Mouse (Mus musculus): Measurements from ENCODE around the gene Timmdc1. TPM values are rescaled to one million over a fixed set of nuclear protein-coding genes. Genes with fewer than 3 reads are reported as not detected.

The Timmdc1 gene
- polyA plus RNA-seq, 1 experiment from 2014 or later, result 22.6 TPM

DNA sequence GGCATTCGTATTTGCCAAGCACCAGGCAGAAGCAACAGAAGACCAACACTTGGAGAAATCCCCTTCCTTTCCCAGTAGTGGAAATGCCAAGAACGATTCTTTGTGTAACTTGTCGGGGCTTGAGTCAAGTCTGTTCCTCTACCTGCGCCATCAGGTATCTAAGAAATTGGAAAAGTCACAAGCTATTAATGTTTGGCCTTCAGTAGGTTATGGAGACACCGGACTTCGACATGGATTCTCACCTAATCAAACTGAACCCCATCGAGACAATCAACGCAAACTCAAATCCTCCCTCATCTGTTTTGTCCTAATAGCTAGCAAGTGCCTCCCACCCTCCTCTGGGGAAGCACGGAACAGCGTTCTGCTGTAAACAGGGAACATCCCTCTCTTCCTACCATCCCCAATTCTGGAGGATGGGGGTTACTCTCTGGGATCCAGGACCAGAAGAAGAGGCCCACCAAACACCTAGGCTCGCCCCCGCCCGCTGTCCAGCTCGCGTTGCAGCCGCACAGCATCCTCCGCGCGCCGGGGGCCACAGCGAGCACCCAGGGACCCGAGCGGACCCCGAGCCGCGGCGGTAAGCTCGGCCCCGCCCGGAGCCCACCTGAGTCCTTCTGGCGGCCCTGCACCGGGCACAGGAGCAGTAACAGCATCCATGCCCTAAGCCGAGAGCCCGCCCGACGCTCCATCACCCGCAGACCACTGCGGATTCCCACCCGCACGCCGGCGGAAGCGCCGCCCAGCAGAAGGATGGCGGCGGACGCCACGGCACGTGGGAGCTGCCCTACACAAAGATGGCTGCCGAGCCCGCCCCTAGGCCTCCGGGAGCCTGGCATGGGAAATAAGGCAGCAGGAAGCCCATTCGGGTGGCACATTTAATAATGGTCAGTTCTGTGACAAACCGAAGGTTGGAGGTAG, 27.3 kb upstream of the Timmdc1 start, which contains the start of gene Poglut1:
Poglut1 (minus strand) TSS at position 780 of the 918 bp plus-strand sequence.
- Histone ChIP-seq H3K27me3 (replicated peaks; ENCODE audit: control insufficient read depth, insufficient read depth, low read length) (peaks cover 8% of the 10 kb centered on the region; the same call in 1 of the 2 replicates), H3K27ac (ENCODE audit: low read length) (no peak within 1 kb of the TSS; the same call in 1 of the 2 replicates), H3K9ac (ENCODE audit: low read depth, low read length) (peak within 1 kb of the TSS; percentile 88), H3K4me2 (ENCODE audit: low read depth, low read length) (peak within 1 kb of the TSS; percentile 94), H3K4me3 (ENCODE audit: low read length) (peak within 1 kb of the TSS; percentile 91), H3K4me1 (ENCODE audit: control insufficient read depth, insufficient read depth, low read length) (peaks cover 14% of the 10 kb centered on the region; the same call in 1 of the 2 replicates), H3K9me3 (ENCODE audit: control insufficient read depth, low read length) (no peaks in the 10 kb centered on the region), H3K36me3 (ENCODE audit: control insufficient read depth, insufficient read depth, low read length) (0 out of 2 replicates have a peak, but pooled peaks cover under 1% of the 10 kb centered on the region)
- peak; percentile 92 for ATAC-seq
- 2% methylated on average over 54 of the region's 54 CpGs for WGBS

DNA sequence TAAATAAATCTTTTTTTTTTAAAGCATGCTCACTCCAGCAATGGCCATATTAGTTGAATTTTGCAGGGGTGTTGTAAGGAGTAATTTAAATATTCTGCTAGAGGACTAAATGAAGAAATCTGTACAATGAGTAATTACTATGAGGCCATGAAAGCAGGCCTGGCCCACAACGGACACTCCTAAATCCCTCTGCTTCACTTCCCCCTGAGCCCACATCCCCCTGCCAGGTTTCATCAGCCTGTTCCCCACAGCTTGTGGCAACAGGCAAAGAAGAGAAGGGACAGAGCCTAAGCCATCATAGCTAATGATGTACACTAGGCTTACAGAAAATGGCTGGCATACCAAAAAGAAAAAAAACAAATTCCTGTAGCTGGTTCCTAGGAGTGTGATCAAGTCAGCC, 25.5 kb upstream of the Timmdc1 start:
- Histone ChIP-seq H3K9ac (ENCODE audit: low read depth, low read length) (no peak overlapping the region), H3K4me3 (ENCODE audit: low read length) (no peak overlapping the region), H3K27ac (ENCODE audit: low read length) (no peak overlapping the region), H3K4me1 (ENCODE audit: control insufficient read depth, insufficient read depth, low read length) (peaks cover 14% of the 10 kb centered on the region; the same call in 1 of the 2 replicates), H3K27me3 (replicated peaks; ENCODE audit: control insufficient read depth, insufficient read depth, low read length) (peaks cover 2% of the 10 kb centered on the region; the same call in 1 of the 2 replicates), H3K36me3 (ENCODE audit: control insufficient read depth, insufficient read depth, low read length) (0 out of 2 replicates have a peak, but pooled peaks cover 2% of the 10 kb centered on the region), H3K4me2 (ENCODE audit: low read depth, low read length) (no peak overlapping the region), H3K9me3 (ENCODE audit: control insufficient read depth, low read length) (no peaks in the 10 kb centered on the region)
- WGBS, result 93% methylated on average over 1 of the region's 1 CpGs
- ATAC-seq, result no peak

DNA sequence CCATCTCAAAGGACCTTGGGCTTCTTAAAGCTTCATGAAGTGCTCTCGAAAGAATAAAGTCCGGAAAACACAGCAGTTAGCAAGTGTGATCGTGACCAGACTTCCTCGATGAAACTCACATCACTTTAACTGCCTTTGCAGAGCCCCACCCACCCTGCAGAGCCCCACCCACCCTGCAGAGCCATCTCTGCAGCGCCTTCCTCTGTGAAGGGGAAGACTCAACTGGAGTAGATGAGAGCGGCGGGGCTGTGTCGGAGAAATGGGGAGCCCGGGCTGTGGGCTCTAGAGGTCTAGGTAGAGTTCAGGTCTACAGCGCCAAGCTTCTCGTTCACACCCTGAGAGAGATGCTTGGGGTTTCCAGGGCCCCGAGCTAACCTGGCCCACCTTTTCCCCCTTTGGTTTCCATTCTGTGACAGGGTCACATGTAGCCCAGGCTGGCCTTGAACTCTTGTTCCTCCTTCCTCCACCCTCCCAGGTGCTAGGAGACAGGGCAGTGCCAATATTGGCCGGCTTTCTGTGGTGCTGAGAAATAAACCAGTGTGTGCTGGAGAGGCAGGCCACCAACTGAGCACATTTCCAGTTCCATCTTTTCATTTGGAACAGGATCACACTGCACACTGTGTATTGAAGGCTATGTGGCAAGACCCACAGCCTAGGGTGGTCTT, 16.4 kb upstream of the Timmdc1 start:
- no peaks in the 10 kb centered on the region for H3K4me1 ChIP-seq (ENCODE audit: control insufficient read depth, insufficient read depth, low read length)
- 86% methylated on average over 13 of the region's 13 CpGs for WGBS
- H3K27me3 ChIP-seq (replicated peaks; ENCODE audit: control insufficient read depth, insufficient read depth, low read length), result no peaks in the 10 kb centered on the region
- no peak overlapping the region for H3K27ac ChIP-seq (ENCODE audit: low read length)
- H3K9ac ChIP-seq (ENCODE audit: low read depth, low read length), result no peak overlapping the region
- no peak for ATAC-seq
- H3K9me3 ChIP-seq (ENCODE audit: control insufficient read depth, low read length), result no peaks in the 10 kb centered on the region
- no peak overlapping the region for H3K4me2 ChIP-seq (ENCODE audit: low read depth, low read length)
- H3K4me3 ChIP-seq (ENCODE audit: low read length), result no peak overlapping the region
- H3K36me3 ChIP-seq (ENCODE audit: control insufficient read depth, insufficient read depth, low read length), result peaks cover 3% of the 10 kb centered on the region; the same call in 1 of the 2 replicates

DNA sequence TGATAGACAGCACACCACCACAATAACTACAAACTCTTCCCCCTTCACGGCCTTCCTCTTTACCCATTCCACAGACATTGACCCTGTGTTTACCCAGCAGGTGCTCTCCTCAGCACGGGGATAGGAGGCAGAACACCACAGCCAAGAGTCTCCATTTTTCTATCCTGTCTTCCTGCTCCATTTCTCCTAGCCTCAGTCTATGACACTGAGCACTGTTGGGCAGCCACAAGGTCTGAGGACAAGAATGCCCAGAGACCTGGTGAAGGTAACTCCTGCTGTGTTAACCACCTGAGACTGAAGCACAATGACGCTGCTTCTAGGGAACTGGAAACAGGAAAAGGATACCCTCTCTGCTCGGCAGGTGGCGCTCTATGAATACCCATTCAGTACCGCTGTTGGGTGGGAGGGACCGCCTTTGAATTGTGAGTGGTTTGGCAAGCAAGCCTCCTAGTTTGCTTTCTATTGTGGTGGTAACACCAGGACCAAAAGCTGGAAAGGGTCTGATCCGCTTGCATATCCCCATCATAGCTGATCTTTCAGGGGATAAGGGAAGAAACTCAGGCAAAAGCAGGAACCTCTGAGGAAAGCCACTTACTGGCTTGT, 14.2 kb upstream of the Timmdc1 start:
- 43% methylated on average over 8 of the region's 8 CpGs for WGBS
- Histone ChIP-seq H3K4me2 (ENCODE audit: low read depth, low read length) (no peak overlapping the region), H3K4me1 (ENCODE audit: control insufficient read depth, insufficient read depth, low read length) (no peaks in the 10 kb centered on the region), H3K27me3 (replicated peaks; ENCODE audit: control insufficient read depth, insufficient read depth, low read length) (no peaks in the 10 kb centered on the region), H3K27ac (ENCODE audit: low read length) (no peak overlapping the region), H3K9ac (ENCODE audit: low read depth, low read length) (no peak overlapping the region), H3K9me3 (ENCODE audit: control insufficient read depth, low read length) (no peaks in the 10 kb centered on the region), H3K4me3 (ENCODE audit: low read length) (no peak overlapping the region), H3K36me3 (ENCODE audit: control insufficient read depth, insufficient read depth, low read length) (peaks cover under 1% of the 10 kb centered on the region; the same call in 1 of the 2 replicates)
- ATAC-seq, result peak; percentile 69

DNA sequence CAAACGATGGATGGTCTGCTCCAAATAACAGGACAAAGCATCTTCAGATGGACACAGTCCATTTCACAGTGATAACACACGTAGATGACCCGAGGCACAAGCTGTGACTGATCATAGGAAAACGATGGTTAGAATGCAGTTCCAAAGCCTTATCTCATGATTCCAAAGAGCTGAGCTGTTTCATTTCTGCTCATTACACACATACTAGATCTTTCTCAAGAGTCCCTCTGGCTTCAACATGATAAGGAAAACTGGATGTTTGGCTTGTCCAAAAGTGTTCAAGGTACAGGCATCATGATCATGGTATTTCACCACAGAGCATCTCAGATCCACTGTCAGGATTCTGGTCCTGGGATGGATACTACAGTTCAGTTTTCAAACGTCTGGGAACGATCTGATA, 3.8 kb upstream of the Timmdc1 start:
- Histone ChIP-seq H3K9me3 (ENCODE audit: control insufficient read depth, low read length) (no peaks in the 10 kb centered on the region), H3K4me1 (ENCODE audit: control insufficient read depth, insufficient read depth, low read length) (peaks cover 11% of the 10 kb centered on the region), H3K27ac (ENCODE audit: low read length) (no peak overlapping the region), H3K27me3 (replicated peaks; ENCODE audit: control insufficient read depth, insufficient read depth, low read length) (no peaks in the 10 kb centered on the region), H3K4me2 (ENCODE audit: low read depth, low read length) (no peak overlapping the region), H3K4me3 (ENCODE audit: low read length) (no peak overlapping the region), H3K9ac (ENCODE audit: low read depth, low read length) (no peak overlapping the region), H3K36me3 (ENCODE audit: control insufficient read depth, insufficient read depth, low read length) (peaks cover 2% of the 10 kb centered on the region; the same call in 1 of the 2 replicates)
- no peak for ATAC-seq
- 89% methylated on average over 6 of the region's 6 CpGs for whole genome bisulfite sequencing

DNA sequence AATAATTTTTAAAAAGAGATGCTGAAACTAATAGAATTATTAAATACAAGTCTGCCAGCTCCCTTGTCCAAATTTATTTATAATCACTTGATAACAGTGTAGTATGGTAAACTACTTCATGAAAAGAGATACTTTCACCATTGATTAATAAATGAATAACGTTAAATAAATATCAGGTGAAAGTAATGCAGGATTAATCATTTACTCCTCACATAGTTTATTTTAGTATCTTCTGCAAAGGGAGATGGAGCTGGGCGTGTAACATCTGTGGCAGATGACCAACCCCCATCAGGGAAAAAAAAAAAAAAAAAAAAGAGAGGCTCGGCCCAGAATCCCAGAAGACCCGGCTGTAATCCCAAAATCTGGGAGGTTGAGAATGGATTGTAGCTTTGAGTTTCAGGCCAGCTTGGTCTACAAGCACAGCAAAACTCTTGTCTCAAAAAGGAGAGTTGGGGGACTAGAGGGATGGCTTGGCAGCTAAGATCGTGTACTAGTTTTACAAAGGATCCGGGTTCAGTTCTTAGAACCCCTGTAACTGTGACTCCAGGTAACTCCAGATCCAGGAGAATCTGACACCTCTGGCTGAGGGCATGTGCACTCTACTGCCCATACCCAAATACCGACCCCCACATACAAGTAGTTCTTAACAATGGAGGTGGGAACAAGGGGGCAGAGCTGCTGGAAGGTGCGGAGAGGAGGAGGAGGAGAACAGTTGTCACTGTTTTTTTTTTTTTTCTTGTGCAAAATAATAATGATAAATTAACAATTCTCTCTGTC, 1.1 kb downstream of the Timmdc1 start:
- 27% methylated on average over 8 of the region's 8 CpGs for WGBS
- peaks cover 11% of the 10 kb centered on the region for H3K4me1 ChIP-seq (ENCODE audit: control insufficient read depth, insufficient read depth, low read length)
- no peak for ATAC-seq
- no peaks in the 10 kb centered on the region for H3K9me3 ChIP-seq (ENCODE audit: control insufficient read depth, low read length)
- no peaks in the 10 kb centered on the region for H3K27me3 ChIP-seq (replicated peaks; ENCODE audit: control insufficient read depth, insufficient read depth, low read length)
- H3K9ac ChIP-seq (ENCODE audit: low read depth, low read length), result peak overlapping the region; percentile 61; the same call in 1 of the 2 replicates
- no peak overlapping the region for H3K27ac ChIP-seq (ENCODE audit: low read length)
- H3K4me3 ChIP-seq (ENCODE audit: low read length), result peak overlapping the region; percentile 99
- peaks cover 4% of the 10 kb centered on the region; the same call in 1 of the 2 replicates for H3K36me3 ChIP-seq (ENCODE audit: control insufficient read depth, insufficient read depth, low read length)
- peak overlapping the region; percentile 60 for H3K4me2 ChIP-seq (ENCODE audit: low read depth, low read length)

DNA sequence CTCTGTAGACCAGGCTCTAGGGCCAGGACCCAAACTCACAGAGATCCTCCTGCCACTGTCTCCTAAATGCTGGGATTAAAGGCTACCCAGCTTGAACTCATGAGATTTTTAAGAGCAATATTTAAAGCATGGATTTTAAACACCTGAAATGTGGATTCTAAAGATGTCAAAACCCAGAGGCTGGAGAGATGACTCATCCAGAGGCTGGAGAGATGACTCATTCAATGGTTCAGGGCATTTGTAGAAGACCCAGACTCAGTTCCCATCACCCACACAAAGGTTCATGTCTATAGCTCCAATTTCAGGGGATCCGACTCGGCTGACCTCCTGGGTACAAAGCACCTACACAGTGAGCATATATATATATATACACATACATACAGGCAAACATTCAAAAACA, 3.3 kb downstream of the Timmdc1 start:
- H3K27ac ChIP-seq (ENCODE audit: low read length), result no peak overlapping the region
- no peak overlapping the region for H3K4me3 ChIP-seq (ENCODE audit: low read length)
- no peak overlapping the region for H3K9ac ChIP-seq (ENCODE audit: low read depth, low read length)
- WGBS, result 94% methylated on average over 2 of the region's 2 CpGs
- H3K4me2 ChIP-seq (ENCODE audit: low read depth, low read length), result no peak overlapping the region
- H3K9me3 ChIP-seq (ENCODE audit: control insufficient read depth, low read length), result no peaks in the 10 kb centered on the region
- peaks cover 11% of the 10 kb centered on the region for H3K4me1 ChIP-seq (ENCODE audit: control insufficient read depth, insufficient read depth, low read length)
- no peak for ATAC-seq
- no peaks in the 10 kb centered on the region for H3K27me3 ChIP-seq (replicated peaks; ENCODE audit: control insufficient read depth, insufficient read depth, low read length)
- H3K36me3 ChIP-seq (ENCODE audit: control insufficient read depth, insufficient read depth, low read length), result peaks cover 4% of the 10 kb centered on the region; the same call in 1 of the 2 replicates

DNA sequence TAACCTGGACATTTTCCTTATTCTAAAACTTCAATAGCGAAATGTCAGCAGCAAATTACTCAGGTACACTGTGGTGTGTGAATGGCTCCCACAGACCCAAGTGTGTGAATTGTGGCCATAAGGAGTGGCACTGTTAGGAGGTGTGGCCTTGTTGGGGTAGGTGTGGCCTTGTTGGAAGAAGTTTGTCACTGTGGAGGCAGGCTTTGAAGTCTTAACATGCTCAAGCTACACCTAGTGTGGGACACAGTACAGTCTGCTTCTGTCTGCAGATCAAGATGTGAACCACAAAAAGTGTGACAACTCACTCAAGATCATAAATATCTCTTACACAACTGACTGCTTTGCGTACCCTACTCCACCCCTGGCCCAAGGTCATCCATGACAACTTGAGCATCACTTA, 11.6 kb downstream of the Timmdc1 start:
- no peaks in the 10 kb centered on the region for H3K27me3 ChIP-seq (replicated peaks; ENCODE audit: control insufficient read depth, insufficient read depth, low read length)
- WGBS, result 94% methylated on average over 2 of the region's 2 CpGs
- no peak overlapping the region for H3K27ac ChIP-seq (ENCODE audit: low read length)
- no peak for ATAC-seq
- no peaks in the 10 kb centered on the region for H3K4me1 ChIP-seq (ENCODE audit: control insufficient read depth, insufficient read depth, low read length)
- no peak overlapping the region for H3K9ac ChIP-seq (ENCODE audit: low read depth, low read length)
- no peaks in the 10 kb centered on the region for H3K9me3 ChIP-seq (ENCODE audit: control insufficient read depth, low read length)
- no peak overlapping the region for H3K4me3 ChIP-seq (ENCODE audit: low read length)
- peaks cover 11% of the 10 kb centered on the region for H3K36me3 ChIP-seq (ENCODE audit: control insufficient read depth, insufficient read depth, low read length)
- H3K4me2 ChIP-seq (ENCODE audit: low read depth, low read length), result no peak overlapping the region

All from intestine, embryonic 16.5 days (tissue).